Mouse (Mus musculus) testis, adult 2 months (tissue): Measurements from ENCODE around the gene Polr2e.

Source experiments
- CTCF ChIP-seq: fragments of 200-500 bp; IDR thresholded peaks from 2 replicates; pipeline ENCODE4 v1.5.1; 2012; ENCODE audit warnings: low read depth, mild to moderate bottlenecking, inconsistent platforms, low read length, moderate library complexity; ENCODE audit not compliant: control insufficient read depth, insufficient read depth, insufficient replicate concordance
- POLR2A ChIP-seq: fragments of 200-500 bp; IDR thresholded peaks from 2 replicates; pipeline ENCODE4 v1.6.1; 2012; ENCODE audit warnings: low read depth, mild to moderate bottlenecking, inconsistent platforms, low read length, moderate library complexity; ENCODE audit not compliant: control insufficient read depth

DNA sequence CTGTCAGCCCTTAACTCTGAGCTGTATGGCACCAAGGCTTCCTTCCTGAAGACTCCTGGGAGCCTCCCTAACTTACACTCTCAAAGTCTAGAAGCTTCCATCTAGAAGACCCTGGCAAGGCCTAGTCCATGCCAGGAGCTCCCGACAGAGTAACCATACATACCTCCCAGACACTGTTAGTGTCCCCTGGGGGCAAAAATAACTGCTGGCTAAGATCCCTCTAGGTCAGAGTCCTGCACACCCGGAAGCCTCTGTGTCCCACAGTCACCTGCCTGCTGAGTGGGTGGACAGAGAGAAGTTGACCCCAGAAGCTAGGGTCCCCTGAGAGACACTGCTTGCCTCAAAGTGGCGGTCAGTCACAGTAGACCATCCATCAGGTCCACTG is 31.9 kb upstream of the Polr2e start:
- no peak for TF ChIP-seq POLR2A
- TF ChIP-seq CTCF: no peak
